Mouse (Mus musculus) urinary bladder, adult 18-20 months (tissue): Measurements from ENCODE around the gene Mrpl10.

ENCODE experiments used
- DNase-seq, 2 experiments: peaks; one replicate each; pipeline ENCODE4 v3.0.0; 2022; ENCODE audit warnings: low spot score in 2 of 2, mixed read lengths in 2 of 2

The Mrpl10 gene

DNA sequence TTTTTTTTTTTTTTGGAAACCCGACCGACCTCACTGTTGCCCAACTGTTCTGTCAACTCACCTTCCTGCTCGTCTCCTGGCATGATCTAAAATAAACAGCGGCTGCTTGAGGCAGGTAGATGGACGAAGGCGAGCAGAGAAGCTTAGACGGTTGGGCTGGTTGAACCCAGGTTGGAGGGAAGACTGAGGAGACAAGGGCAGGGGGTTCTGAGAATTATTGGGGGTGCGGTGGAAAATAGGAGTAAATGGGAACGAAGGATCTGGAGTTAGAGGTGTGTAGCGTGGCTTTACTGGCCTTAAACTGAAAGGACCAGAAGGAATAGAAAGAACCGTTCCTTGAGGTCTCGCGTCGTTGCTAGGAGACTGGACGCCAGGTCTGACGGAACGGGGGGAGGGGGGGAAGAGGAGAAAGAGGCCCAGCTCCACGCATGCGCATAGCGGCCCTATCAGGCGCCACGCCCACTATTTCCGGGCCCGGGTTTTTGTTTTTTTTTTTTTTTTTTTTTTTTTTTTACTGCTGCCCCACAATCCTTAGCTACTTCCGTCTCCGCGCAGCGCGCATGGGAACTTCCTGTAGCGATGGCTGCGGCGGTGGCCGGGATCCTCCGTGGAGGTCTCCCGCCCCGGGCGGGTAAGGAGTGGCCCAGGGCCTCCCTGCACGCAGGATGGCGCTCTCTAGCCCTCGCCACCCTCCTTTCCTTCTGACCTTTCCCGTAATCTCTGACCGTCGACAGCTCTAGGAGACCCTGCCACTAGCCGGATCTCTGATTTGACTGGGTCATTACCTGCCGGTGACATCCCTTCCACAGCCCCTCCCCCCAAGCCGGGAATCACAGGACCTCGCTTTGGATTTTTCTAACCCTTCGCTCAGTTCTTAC lies at the start of gene Mrpl10, which contains the start of gene Lrrc46:
TSS of gene Mrpl10 (plus strand) at position 539 of the 878 bp plus-strand sequence.
TSS of gene Lrrc46 (minus strand) at position 386 of the 878 bp plus-strand sequence.
- DNase-seq, result peak; percentile 78 to 80

- no peak for DNase-seq
Observed at GRCm38 (mm10) chr11:96992722-96993311, 48.5 kb upstream of the Mrpl10 start.

- no peak for DNase-seq
Observed at GRCm38 (mm10) chr11:96995031-96995430, 46.3 kb upstream of the Mrpl10 start.

- DNase-seq, result no peak
Observed at GRCm38 (mm10) chr11:96995836-96996772, 45.3 kb upstream of the Mrpl10 start.

- no peak for DNase-seq
Observed at GRCm38 (mm10) chr11:96996773-96997379, 44.5 kb upstream of the Mrpl10 start.

- peak in 1 of 2 experiments; percentile 48 for DNase-seq
Observed at GRCm38 (mm10) chr11:96997380-96997956, 43.9 kb upstream of the Mrpl10 start.

GRCm38 (mm10) chr11:97003170-97003569 lies 38.2 kb upstream of the Mrpl10 start:
- no peak for DNase-seq

DNA sequence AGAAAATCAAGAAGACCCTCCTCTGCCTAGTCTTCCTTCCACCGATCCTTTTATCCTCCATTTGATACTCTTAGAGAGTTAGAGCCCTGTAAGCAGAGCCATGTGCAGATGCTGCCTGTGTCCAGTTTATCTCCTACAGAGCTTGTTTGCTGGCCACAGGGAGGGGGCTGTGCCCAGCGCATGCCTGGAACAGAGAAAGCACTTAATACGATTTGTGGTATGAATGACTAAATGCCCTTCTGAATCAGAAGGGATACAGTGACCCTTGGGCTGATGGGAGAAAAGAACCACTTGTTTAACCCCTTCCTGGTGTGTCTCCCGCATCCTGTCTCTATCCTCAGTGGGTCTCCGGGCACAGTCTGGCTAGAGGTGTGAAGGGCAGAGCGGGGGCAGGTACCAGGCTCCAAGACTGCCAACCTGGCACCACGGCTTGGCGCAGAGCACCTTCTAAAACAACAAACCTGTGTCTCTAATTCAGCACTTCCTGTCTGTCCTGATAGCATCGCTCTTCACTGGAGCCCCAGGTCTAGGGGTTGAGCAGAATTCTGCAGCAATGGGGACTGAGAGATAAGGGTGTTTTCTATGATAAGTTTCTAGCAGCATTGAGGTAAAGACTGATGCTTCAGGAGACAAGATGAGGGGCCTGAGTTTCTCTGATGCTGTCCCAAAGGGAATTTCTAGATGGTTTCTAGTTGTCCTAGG lies 34.1 kb upstream of the Mrpl10 start:
- no peak for DNase-seq

DNA sequence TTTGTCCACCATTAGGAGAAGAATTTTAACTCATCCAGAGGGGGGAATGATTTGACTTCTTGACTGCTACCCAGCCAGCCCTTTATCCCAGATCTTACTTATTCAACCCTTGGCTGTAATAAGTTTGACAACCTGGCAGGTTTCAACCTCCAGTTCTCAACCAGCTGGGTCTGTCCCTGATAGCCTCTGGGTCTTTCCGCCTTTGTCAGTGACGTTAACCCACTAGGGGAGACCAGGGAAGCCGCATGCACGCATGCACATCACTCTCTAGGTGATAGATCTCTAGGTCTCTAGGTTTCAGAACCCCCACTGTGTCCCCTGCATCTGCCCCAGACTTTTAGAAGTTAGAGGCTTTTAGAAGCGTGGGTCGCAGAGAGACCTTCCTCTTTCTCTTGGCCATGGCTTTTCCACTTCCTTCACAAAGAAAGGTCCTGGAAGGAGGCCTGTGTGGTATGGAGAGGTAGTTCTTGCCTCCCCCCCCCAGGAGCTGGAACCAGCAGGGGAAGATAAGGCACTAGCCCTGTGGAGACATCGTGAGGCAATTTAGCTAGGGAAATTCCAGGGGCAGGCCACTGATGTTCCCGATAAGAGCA lies 32.1 kb upstream of the Mrpl10 start:
- DNase-seq, result no peak

DNA sequence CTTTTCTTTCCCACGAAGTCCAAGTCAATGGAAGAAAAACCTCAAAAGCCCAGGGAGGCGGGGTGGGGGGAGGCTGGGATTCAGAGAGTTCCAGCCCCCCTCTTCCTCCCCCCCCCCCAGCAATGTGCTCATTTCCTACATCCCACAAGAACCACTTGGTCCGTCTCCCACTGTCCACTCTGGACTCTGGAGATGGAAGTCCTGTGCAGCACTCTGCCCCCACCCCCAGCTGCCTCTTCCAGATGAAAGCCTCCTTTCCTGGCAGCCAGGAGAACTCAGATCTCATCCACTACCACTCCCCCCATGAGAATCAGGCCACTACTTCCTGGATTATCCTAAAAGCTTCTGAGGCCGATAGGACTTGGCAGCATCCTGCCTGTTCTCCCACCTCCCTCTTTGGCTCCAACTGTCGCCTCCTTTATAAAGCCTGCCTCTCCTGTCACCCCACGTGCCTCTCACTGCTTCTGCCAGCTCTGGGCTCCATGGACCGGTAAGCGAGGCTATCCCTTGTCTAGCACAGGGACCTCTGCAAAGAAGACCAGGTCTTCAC lies 28.2 kb upstream of the Mrpl10 start, which contains the start of gene Sp6:
TSS of gene Sp6 (plus strand) at position 274 of the 550 bp plus-strand sequence.
- DNase-seq, result no peak

DNA sequence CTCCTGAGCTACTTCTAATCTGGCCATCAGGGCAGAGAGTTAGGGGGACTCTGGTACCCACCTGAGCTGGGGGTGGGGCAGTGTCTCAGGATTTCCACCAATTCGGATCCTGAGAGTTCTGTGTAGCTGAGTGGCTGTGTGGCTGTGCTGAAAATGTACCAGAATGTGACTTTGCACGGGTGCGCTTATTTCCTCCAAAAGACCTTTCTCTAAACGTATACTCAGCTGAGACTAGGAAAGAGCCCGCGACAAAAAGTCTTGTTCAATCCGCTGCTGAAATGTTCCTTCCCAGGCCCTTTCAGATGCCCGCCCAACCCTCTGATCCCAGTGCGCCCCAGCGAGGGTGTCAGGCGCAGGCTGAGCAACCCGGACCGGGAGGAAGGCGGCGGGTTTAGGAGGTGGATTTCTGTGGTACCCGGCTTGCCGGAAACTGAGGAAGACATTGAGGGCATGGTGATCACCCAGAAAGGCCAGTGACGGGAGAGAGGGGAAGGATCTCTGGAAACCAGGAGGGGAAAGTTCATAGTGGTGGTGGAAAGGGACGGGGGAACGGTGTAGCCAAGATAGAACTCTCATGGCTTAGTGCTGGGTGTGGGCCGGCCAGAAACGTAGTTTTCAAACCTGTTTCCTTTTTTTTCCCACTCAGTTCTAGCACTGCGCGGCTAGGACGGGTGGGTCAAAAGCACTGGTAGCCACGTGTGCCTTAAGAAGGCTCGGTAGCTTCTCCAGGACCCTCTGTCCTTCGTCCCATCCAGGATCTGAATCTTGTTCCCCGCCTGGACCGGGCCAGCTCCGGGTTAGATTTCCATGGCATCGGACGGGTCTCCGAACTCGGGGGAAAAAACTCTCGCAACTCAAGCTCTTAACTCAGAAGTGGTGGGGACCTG lies 23.4 kb upstream of the Mrpl10 start:
- DNase-seq, result peak in 1 of 2 experiments; percentile 45

DNA sequence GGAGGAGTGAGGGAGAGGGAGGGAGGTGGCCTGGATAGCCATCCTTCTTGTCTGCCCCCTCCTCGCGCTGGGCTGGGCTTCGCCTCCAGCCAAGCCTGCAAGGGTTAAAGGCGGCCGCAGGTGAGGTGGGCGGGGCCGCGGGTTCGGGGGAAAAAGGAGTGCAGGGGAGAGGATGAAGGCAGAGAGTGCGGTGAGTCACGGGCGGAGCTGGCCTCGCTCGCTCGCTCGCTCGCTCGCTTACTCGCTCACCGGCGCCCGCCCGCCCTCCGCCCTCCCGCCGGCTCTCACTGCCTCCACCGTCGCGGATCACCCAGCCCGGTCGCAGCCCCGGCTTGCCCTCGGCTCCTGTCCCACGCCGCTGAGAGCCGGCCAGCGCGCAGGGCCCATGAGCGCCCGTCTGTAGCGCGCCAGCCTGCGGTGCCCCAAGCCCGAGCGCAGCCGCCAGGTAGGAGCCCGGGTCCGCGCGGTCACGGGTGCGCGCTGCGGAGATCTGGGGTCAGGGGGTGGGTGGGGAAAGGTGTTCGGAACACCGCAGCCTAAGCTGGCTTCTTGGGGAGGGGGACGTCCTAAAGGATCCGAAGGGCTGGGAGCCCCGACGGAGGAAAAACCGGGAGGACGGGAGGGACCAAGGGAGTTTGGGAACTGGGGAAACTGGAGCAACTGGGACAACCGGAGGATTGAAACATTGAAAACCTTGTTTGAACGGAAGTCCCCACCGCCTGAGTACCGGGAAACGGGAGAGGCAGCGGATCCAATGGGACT lies 22.6 kb upstream of the Mrpl10 start:
- DNase-seq, result peak; percentile 67 to 73

- DNase-seq, result no peak
Observed at GRCm38 (mm10) chr11:97019345-97019708, 22.0 kb upstream of the Mrpl10 start.

DNA sequence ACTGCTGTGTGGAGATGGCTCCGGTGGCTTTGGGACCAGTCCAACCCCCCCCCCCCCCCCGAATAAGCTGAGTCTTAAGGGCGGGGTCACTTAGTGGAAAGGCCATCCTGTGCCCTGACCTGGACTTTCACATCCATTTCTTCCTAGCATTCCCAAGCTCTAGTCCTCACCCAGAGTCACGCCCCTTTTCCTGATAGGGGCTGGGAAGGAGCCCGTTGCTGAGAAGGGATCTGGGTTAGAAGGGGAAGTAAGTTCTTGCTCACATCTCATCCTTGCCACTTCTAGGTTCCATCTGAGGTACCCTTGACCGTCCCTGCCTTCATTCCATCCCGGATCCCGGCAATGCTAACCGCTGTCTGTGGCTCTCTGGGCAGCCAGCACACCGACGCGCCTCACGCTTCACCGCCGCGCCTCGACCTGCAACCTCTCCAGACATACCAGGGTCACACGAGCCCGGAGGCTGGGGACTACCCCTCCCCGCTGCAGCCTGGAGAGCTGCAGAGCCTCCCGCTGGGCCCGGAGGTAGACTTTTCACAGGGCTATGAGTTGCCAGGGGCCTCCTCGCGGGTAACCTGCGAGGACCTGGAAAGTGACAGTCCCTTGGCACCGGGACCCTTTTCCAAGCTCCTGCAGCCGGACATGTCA lies 20.1 kb upstream of the Mrpl10 start:
- peak in 1 of 2 experiments; percentile 25 for DNase-seq

- peak; percentile 26 to 67 for DNase-seq
Observed at GRCm38 (mm10) chr11:97021873-97022484, 19.4 kb upstream of the Mrpl10 start.

GRCm38 (mm10) chr11:97024977-97025376 lies 16.4 kb upstream of the Mrpl10 start:
- DNase-seq, result peak; percentile 57 to 65
